Mouse (Mus musculus): Measurements from ENCODE around the gene Pbx1. TPM values are rescaled to one million over a fixed set of nuclear protein-coding genes. Genes with fewer than 3 reads are reported as not detected.
A peak's percentile ranks its signal among the peaks of the same experiment; 100 is the strongest.

The Pbx1 gene
- polyA plus RNA-seq, 1 experiment from 2014 or later: 78.9 TPM

- H3K4me1 ChIP-seq: peaks cover 21% of the 10 kb centered on the region
- H3K36me3 ChIP-seq (ENCODE audit: poor library complexity, severe bottlenecking): peaks cover 41% of the 10 kb centered on the region
- no peak overlapping the region for H3K4me3 ChIP-seq
- ATAC-seq: peak; percentile 36; the same call in 1 of the 2 replicates
- H3K9ac ChIP-seq: 0 out of 2 replicates have a peak overlapping the region, but pooled peaks have one; percentile 14
- no peaks in the 10 kb centered on the region for H3K9me3 ChIP-seq (replicated peaks)
- peak overlapping the region; percentile 27; the same call in 1 of the 2 replicates for H3K4me2 ChIP-seq
- 53% methylated on average over 23 of the region's 23 CpGs for WGBS
- H3K27ac ChIP-seq: peak overlapping the region; percentile 59
- no peaks in the 10 kb centered on the region for H3K27me3 ChIP-seq
Measured at GRCm38 (mm10) chr1:168163521-168164233, 268.4 kb downstream of the Pbx1 start.

GRCm38 (mm10) chr1:168139138-168139682 is 292.9 kb downstream of the Pbx1 start:
- no peak for ATAC-seq
- WGBS: 90% methylated on average over 6 of the region's 6 CpGs
- H3K9me3 ChIP-seq (replicated peaks): no peaks in the 10 kb centered on the region; the same call in 1 of the 2 replicates
- no peak overlapping the region for H3K9ac ChIP-seq
- H3K4me1 ChIP-seq: 0 out of 2 replicates have a peak, but pooled peaks cover 4% of the 10 kb centered on the region
- H3K27ac ChIP-seq: no peak overlapping the region
- H3K4me3 ChIP-seq: no peak overlapping the region
- no peak overlapping the region for H3K4me2 ChIP-seq
- no peaks in the 10 kb centered on the region for H3K36me3 ChIP-seq (ENCODE audit: poor library complexity, severe bottlenecking)
- H3K27me3 ChIP-seq: no peaks in the 10 kb centered on the region

- H3K27ac ChIP-seq: no peak overlapping the region
- no peak overlapping the region for H3K9ac ChIP-seq
- no peaks in the 10 kb centered on the region for H3K36me3 ChIP-seq (ENCODE audit: poor library complexity, severe bottlenecking)
- H3K27me3 ChIP-seq: no peaks in the 10 kb centered on the region
- H3K4me1 ChIP-seq: 0 out of 2 replicates have a peak, but pooled peaks cover 4% of the 10 kb centered on the region
- ATAC-seq: no peak
- no peak overlapping the region for H3K4me3 ChIP-seq
- 92% methylated on average over 4 of the region's 4 CpGs for WGBS
- H3K4me2 ChIP-seq: no peak overlapping the region
- H3K9me3 ChIP-seq (replicated peaks): no peaks in the 10 kb centered on the region; the same call in 1 of the 2 replicates
Measured at GRCm38 (mm10) chr1:168138669-168139068, 293.4 kb downstream of the Pbx1 start.

- ATAC-seq: no peak
- no peaks in the 10 kb centered on the region for H3K36me3 ChIP-seq (ENCODE audit: poor library complexity, severe bottlenecking)
- no peak overlapping the region for H3K27ac ChIP-seq
- 94% methylated on average over 5 of the region's 5 CpGs for WGBS
- no peaks in the 10 kb centered on the region for H3K27me3 ChIP-seq
- H3K4me2 ChIP-seq: no peak overlapping the region
- no peak overlapping the region for H3K9ac ChIP-seq
- H3K4me1 ChIP-seq: 0 out of 2 replicates have a peak, but pooled peaks cover 4% of the 10 kb centered on the region
- H3K9me3 ChIP-seq (replicated peaks): no peaks in the 10 kb centered on the region; the same call in 1 of the 2 replicates
- no peak overlapping the region for H3K4me3 ChIP-seq
Measured at GRCm38 (mm10) chr1:168137890-168138289, 294.2 kb downstream of the Pbx1 start.

- no peak overlapping the region for H3K27ac ChIP-seq
- no peak for ATAC-seq
Measured at GRCm38 (mm10) chr1:168135545-168135944, 296.5 kb downstream of the Pbx1 start.

GRCm38 (mm10) chr1:168133696-168134095 is 298.4 kb downstream of the Pbx1 start:
- Histone ChIP-seq H3K27me3 (no peaks in the 10 kb centered on the region), H3K9me3 (replicated peaks) (no peaks in the 10 kb centered on the region), H3K27ac (no peak overlapping the region), H3K4me3 (no peak overlapping the region), H3K4me2 (no peak overlapping the region), H3K9ac (no peak overlapping the region), H3K36me3 (ENCODE audit: poor library complexity, severe bottlenecking) (no peaks in the 10 kb centered on the region), H3K4me1 (no peaks in the 10 kb centered on the region)
- ATAC-seq: no peak

More at GRCm38 (mm10) chr1:168135545-168135944, 296.5 kb downstream of the Pbx1 start:
- 65% methylated on average over 7 of the region's 7 CpGs for WGBS
- Histone ChIP-seq H3K4me2 (no peak overlapping the region), H3K9ac (no peak overlapping the region), H3K36me3 (ENCODE audit: poor library complexity, severe bottlenecking) (no peaks in the 10 kb centered on the region), H3K4me1 (0 out of 2 replicates have a peak, but pooled peaks cover 4% of the 10 kb centered on the region), H3K9me3 (replicated peaks) (no peaks in the 10 kb centered on the region), H3K27me3 (no peaks in the 10 kb centered on the region), H3K4me3 (no peak overlapping the region)

GRCm38 (mm10) chr1:168128004-168128403 is 304.1 kb downstream of the Pbx1 start:
- Histone ChIP-seq H3K4me1 (peaks cover 9% of the 10 kb centered on the region; the same call in 1 of the 2 replicates), H3K9ac (no peak overlapping the region), H3K36me3 (ENCODE audit: poor library complexity, severe bottlenecking) (no peaks in the 10 kb centered on the region), H3K9me3 (replicated peaks) (no peaks in the 10 kb centered on the region), H3K27ac (no peak overlapping the region), H3K4me2 (no peak overlapping the region), H3K4me3 (no peak overlapping the region), H3K27me3 (no peaks in the 10 kb centered on the region)
- 47% methylated on average over 4 of the region's 4 CpGs for WGBS
- ATAC-seq: no peak

GRCm38 (mm10) chr1:168124643-168125490 is 307.2 kb downstream of the Pbx1 start:
- H3K9me3 ChIP-seq (replicated peaks): no peaks in the 10 kb centered on the region
- no peak overlapping the region; the same call in 1 of the 2 replicates for H3K27ac ChIP-seq
- H3K4me3 ChIP-seq: no peak overlapping the region
- H3K4me2 ChIP-seq: no peak overlapping the region
- H3K4me1 ChIP-seq: peaks cover 9% of the 10 kb centered on the region; the same call in 1 of the 2 replicates
- H3K36me3 ChIP-seq (ENCODE audit: poor library complexity, severe bottlenecking): peaks cover 7% of the 10 kb centered on the region; the same call in 1 of the 2 replicates
- 68% methylated on average over 5 of the region's 5 CpGs for WGBS
- H3K27me3 ChIP-seq: no peaks in the 10 kb centered on the region
- peak; percentile 61 for ATAC-seq
- H3K9ac ChIP-seq: no peak overlapping the region

GRCm38 (mm10) chr1:168118077-168118476 is 314.0 kb downstream of the Pbx1 start:
- H3K9me3 ChIP-seq (replicated peaks): no peaks in the 10 kb centered on the region
- WGBS: 91% methylated on average over 5 of the region's 5 CpGs

GRCm38 (mm10) chr1:168117367-168117766 is 314.7 kb downstream of the Pbx1 start:
- Histone ChIP-seq H3K27me3 (no peaks in the 10 kb centered on the region), H3K4me1 (no peaks in the 10 kb centered on the region), H3K27ac (no peak overlapping the region), H3K9me3 (replicated peaks) (no peaks in the 10 kb centered on the region), H3K36me3 (ENCODE audit: poor library complexity, severe bottlenecking) (peaks cover 7% of the 10 kb centered on the region; the same call in 1 of the 2 replicates), H3K4me2 (no peak overlapping the region), H3K9ac (no peak overlapping the region), H3K4me3 (no peak overlapping the region)
- 62% methylated on average over 4 of the region's 4 CpGs for WGBS
- ATAC-seq: no peak; the same call in 1 of the 2 replicates

More at GRCm38 (mm10) chr1:168118077-168118476, 314.0 kb downstream of the Pbx1 start:
- Histone ChIP-seq H3K27me3 (no peaks in the 10 kb centered on the region), H3K4me1 (no peaks in the 10 kb centered on the region), H3K4me2 (no peak overlapping the region), H3K9ac (no peak overlapping the region), H3K27ac (no peak overlapping the region), H3K36me3 (ENCODE audit: poor library complexity, severe bottlenecking) (peaks cover 7% of the 10 kb centered on the region; the same call in 1 of the 2 replicates), H3K4me3 (no peak overlapping the region)
- no peak for ATAC-seq

- no peaks in the 10 kb centered on the region for H3K27me3 ChIP-seq
- no peaks in the 10 kb centered on the region for H3K4me1 ChIP-seq
- no peaks in the 10 kb centered on the region for H3K36me3 ChIP-seq (ENCODE audit: poor library complexity, severe bottlenecking)
- no peak overlapping the region for H3K27ac ChIP-seq
- H3K4me3 ChIP-seq: no peak overlapping the region
- ATAC-seq: no peak
- no peak overlapping the region for H3K4me2 ChIP-seq
- 94% methylated on average over 8 of the region's 8 CpGs for WGBS
- H3K9ac ChIP-seq: no peak overlapping the region
- no peaks in the 10 kb centered on the region for H3K9me3 ChIP-seq (replicated peaks)
Measured at GRCm38 (mm10) chr1:168109797-168110196, 322.3 kb downstream of the Pbx1 start.

All from forebrain, embryonic 13.5 days (tissue).